Mouse (Mus musculus): ENCODE results near the gene Myo6. TPM values are rescaled to one million over a fixed set of nuclear protein-coding genes. Genes with fewer than 3 reads are reported as not detected.

Gene Myo6
- polyA plus RNA-seq, 2 experiments = 7.6 to 11.1 TPM

GRCm38 (mm10) chr9:80332153-80332552, 167.3 kb downstream of the Myo6 start:
- Histone ChIP-seq H3K4me3 (replicated peaks; ENCODE audit: low read length) (no peak overlapping the region), H3K9me3 (ENCODE audit: control insufficient read depth, low read length) (no peaks in the 10 kb centered on the region), H3K27ac (replicated peaks; ENCODE audit: low read depth, low read length) (no peak overlapping the region), H3K36me3 (ENCODE audit: control insufficient read depth, insufficient read depth, low read length) (no peaks in the 10 kb centered on the region), H3K27me3 (ENCODE audit: control insufficient read depth, insufficient read depth, low read length) (no peaks in the 10 kb centered on the region), H3K9ac (ENCODE audit: low read depth, low read length, severe bottlenecking) (no peak overlapping the region), H3K4me2 (replicated peaks; ENCODE audit: low read depth, low read length, severe bottlenecking) (peak overlapping the region; percentile 51), H3K4me1 (ENCODE audit: control insufficient read depth, insufficient read depth, low read length) (peaks cover 6% of the 10 kb centered on the region)
- WGBS = 21% methylated on average over 13 of the region's 14 CpGs
- ATAC-seq (ENCODE audit: low FRiP score, low read depth) (peak; percentile 74), DNase-seq (ENCODE audit: low spot score) (peak; percentile 88)
- no peak for TF ChIP-seq POLR2A (IDR thresholded peaks at IDR 0.05; ENCODE audit: borderline replicate concordance, extremely low read depth, insufficient read depth, insufficient read length)

- Histone ChIP-seq H3K9me3 (ENCODE audit: control insufficient read depth, low read length) (no peaks in the 10 kb centered on the region), H3K27me3 (ENCODE audit: control insufficient read depth, insufficient read depth, low read length) (no peaks in the 10 kb centered on the region), H3K4me3 (replicated peaks; ENCODE audit: low read length) (no peak overlapping the region), H3K36me3 (ENCODE audit: control insufficient read depth, insufficient read depth, low read length) (no peaks in the 10 kb centered on the region), H3K9ac (ENCODE audit: low read depth, low read length, severe bottlenecking) (no peak overlapping the region), H3K27ac (replicated peaks; ENCODE audit: low read depth, low read length) (no peak overlapping the region), H3K4me2 (replicated peaks; ENCODE audit: low read depth, low read length, severe bottlenecking) (no peak overlapping the region), H3K4me1 (ENCODE audit: control insufficient read depth, insufficient read depth, low read length) (peaks cover 6% of the 10 kb centered on the region)
- no peak for TF ChIP-seq POLR2A (IDR thresholded peaks at IDR 0.05; ENCODE audit: borderline replicate concordance, extremely low read depth, insufficient read depth, insufficient read length)
- DNase-seq (ENCODE audit: low spot score) (no peak), ATAC-seq (ENCODE audit: low FRiP score, low read depth) (no peak)
- 29% methylated on average over 8 of the region's 8 CpGs for WGBS
These were observed 168.6 kb downstream of the Myo6 start for GRCm38 (mm10) chr9:80333466-80333865.

- WGBS = 59% methylated on average over 14 of the region's 14 CpGs
- Histone ChIP-seq H3K9me3 (ENCODE audit: control insufficient read depth, low read length) (no peaks in the 10 kb centered on the region), H3K36me3 (ENCODE audit: control insufficient read depth, insufficient read depth, low read length) (no peaks in the 10 kb centered on the region), H3K27ac (replicated peaks; ENCODE audit: low read depth, low read length) (no peak overlapping the region), H3K4me2 (replicated peaks; ENCODE audit: low read depth, low read length, severe bottlenecking) (0 out of 2 replicates have a peak overlapping the region, but pooled peaks have one; percentile 3), H3K27me3 (ENCODE audit: control insufficient read depth, insufficient read depth, low read length) (no peaks in the 10 kb centered on the region), H3K4me1 (ENCODE audit: control insufficient read depth, insufficient read depth, low read length) (peaks cover 6% of the 10 kb centered on the region), H3K9ac (ENCODE audit: low read depth, low read length, severe bottlenecking) (no peak overlapping the region), H3K4me3 (replicated peaks; ENCODE audit: low read length) (no peak overlapping the region)
- TF ChIP-seq POLR2A (IDR thresholded peaks at IDR 0.05; ENCODE audit: borderline replicate concordance, extremely low read depth, insufficient read depth, insufficient read length) = no peak
- ATAC-seq (ENCODE audit: low FRiP score, low read depth) (no peak), DNase-seq (ENCODE audit: low spot score) (no peak)
These were observed 169.3 kb downstream of the Myo6 start for GRCm38 (mm10) chr9:80333998-80334605.

- no peak for TF ChIP-seq POLR2A (IDR thresholded peaks at IDR 0.05; ENCODE audit: borderline replicate concordance, extremely low read depth, insufficient read depth, insufficient read length)
- Histone ChIP-seq H3K4me2 (replicated peaks; ENCODE audit: low read depth, low read length, severe bottlenecking) (no peak overlapping the region), H3K4me3 (replicated peaks; ENCODE audit: low read length) (no peak overlapping the region), H3K36me3 (ENCODE audit: control insufficient read depth, insufficient read depth, low read length) (no peaks in the 10 kb centered on the region), H3K27ac (replicated peaks; ENCODE audit: low read depth, low read length) (no peak overlapping the region), H3K9ac (ENCODE audit: low read depth, low read length, severe bottlenecking) (no peak overlapping the region), H3K4me1 (ENCODE audit: control insufficient read depth, insufficient read depth, low read length) (peaks cover 6% of the 10 kb centered on the region), H3K9me3 (ENCODE audit: control insufficient read depth, low read length) (no peaks in the 10 kb centered on the region), H3K27me3 (ENCODE audit: control insufficient read depth, insufficient read depth, low read length) (no peaks in the 10 kb centered on the region)
- no peak for DNase-seq (ENCODE audit: low spot score)
- ATAC-seq (ENCODE audit: low FRiP score, low read depth) = no peak
- WGBS = 67% methylated on average over 13 of the region's 13 CpGs
These were observed 171.0 kb downstream of the Myo6 start for GRCm38 (mm10) chr9:80335660-80336357.

GRCm38 (mm10) chr9:80338026-80338425, 173.2 kb downstream of the Myo6 start:
- no peak for DNase-seq (ENCODE audit: low spot score)
- Histone ChIP-seq H3K27me3 (ENCODE audit: control insufficient read depth, insufficient read depth, low read length) (no peaks in the 10 kb centered on the region), H3K27ac (replicated peaks; ENCODE audit: low read depth, low read length) (no peak overlapping the region), H3K36me3 (ENCODE audit: control insufficient read depth, insufficient read depth, low read length) (no peaks in the 10 kb centered on the region), H3K9ac (ENCODE audit: low read depth, low read length, severe bottlenecking) (no peak overlapping the region), H3K4me2 (replicated peaks; ENCODE audit: low read depth, low read length, severe bottlenecking) (no peak overlapping the region), H3K4me1 (ENCODE audit: control insufficient read depth, insufficient read depth, low read length) (peaks cover 4% of the 10 kb centered on the region), H3K9me3 (ENCODE audit: control insufficient read depth, low read length) (no peaks in the 10 kb centered on the region), H3K4me3 (replicated peaks; ENCODE audit: low read length) (no peak overlapping the region)
- no peak for ATAC-seq (ENCODE audit: low FRiP score, low read depth)
- WGBS = 81% methylated on average over 6 of the region's 6 CpGs
- TF ChIP-seq POLR2A (IDR thresholded peaks at IDR 0.05; ENCODE audit: borderline replicate concordance, extremely low read depth, insufficient read depth, insufficient read length) = no peak
